ENCODE assay signal across 9 mouse cellular contexts in genomic region chr6:115727108-115727507, GRCm38 (mm10). TPM values are rescaled to one million over a fixed set of nuclear protein-coding genes. Genes with fewer than 3 reads are reported as not detected.
A peak's percentile ranks its signal among the peaks of the same experiment; 100 is the strongest.
DNase-seq lines count a peak whose midpoint lies in the region; TF ChIP-seq lines count a peak whose summit lies in the region.
"Had no signal": no experiment of that assay in that cellular context is flagged by ENCODE, and none has a peak within 500 bp of the region (broad histone marks: within the 10 kb centered on the region; RNA-seq: fewer than 3 reads in every experiment).

No protein-coding gene starts in this region.

- no peaks in the 10 kb centered on the region for H3K27me3 ChIP-seq in heart, embryonic 10.5 days (ENCODE audit: insufficient read depth, poor library complexity, severe bottlenecking)
- no peaks in the 10 kb centered on the region for H3K27me3 ChIP-seq in limb, embryonic 10.5 days (ENCODE audit: low read depth, poor library complexity, severe bottlenecking)

- no peak overlapping the region for H3K27ac ChIP-seq in heart, embryonic 10.5 days
- no peak overlapping the region for H3K27ac ChIP-seq in embryonic fibroblast, embryonic 13.5 days (ENCODE audit: insufficient read depth, low read length)
- H3K27ac ChIP-seq in limb, embryonic 10.5 days = no peak overlapping the region

- intact Hi-C loops in heart, postnatal 10 days (cut with DNase I) = loop anchor here (2.0 kb wide), 1 partner anchor 76 kb away; no protein-coding TSS in a partner anchor

- peak; percentile 77; the same call in 1 of the 2 replicates for TF ChIP-seq CTCF in embryonic fibroblast, embryonic 13.5 days (IDR thresholded peaks at IDR 0.05; ENCODE audit: borderline replicate concordance, insufficient read depth, low read length)

- no peak overlapping the region for H3K4me3 ChIP-seq in heart, embryonic 10.5 days
- no peak overlapping the region for H3K4me3 ChIP-seq in embryonic fibroblast, embryonic 13.5 days (ENCODE audit: insufficient read depth, low read length)
- no peak overlapping the region for H3K4me3 ChIP-seq in limb, embryonic 10.5 days
- H3K4me3 ChIP-seq: megakaryocyte, embryonic 14.5 days had no signal

- H3K36me3 ChIP-seq in heart, embryonic 10.5 days = no peaks in the 10 kb centered on the region
- no peaks in the 10 kb centered on the region for H3K36me3 ChIP-seq in limb, embryonic 10.5 days

- no peaks in the 10 kb centered on the region for H3K9me3 ChIP-seq in heart, embryonic 10.5 days
- no peaks in the 10 kb centered on the region for H3K9me3 ChIP-seq in limb, embryonic 10.5 days (replicated peaks)

- WGBS in heart, embryonic 10.5 days = 79% methylated on average over 1 of the region's 1 CpGs
- whole genome bisulfite sequencing in limb, embryonic 10.5 days = 87% methylated on average over 1 of the region's 1 CpGs

- TF ChIP-seq POLR2A in embryonic fibroblast, embryonic 13.5 days (IDR thresholded peaks at IDR 0.05; ENCODE audit: low read depth, low read length) = no peak

- H3K4me1 ChIP-seq in heart, embryonic 10.5 days = peaks cover 16% of the 10 kb centered on the region
- no peaks in the 10 kb centered on the region; the same call in 1 of the 2 replicates for H3K4me1 ChIP-seq in embryonic fibroblast, embryonic 13.5 days (ENCODE audit: control insufficient read depth, insufficient read depth, low read length)
- 0 out of 2 replicates have a peak, but pooled peaks cover 10% of the 10 kb centered on the region for H3K4me1 ChIP-seq in limb, embryonic 10.5 days

- DNase-seq in heart, postnatal 10 days = peak; percentile 47 to 68
- no peak for DNase-seq in heart, embryonic 10.5 days (ENCODE audit: low spot score)
- DNase-seq in CD8-positive naive resting alpha-beta T cell, adult 2 months (ENCODE audit: low read depth in 2 of 2, low spot score in 2 of 2) = peak; percentile 39 to 53
- DNase-seq in adrenal gland, postnatal 14 days = peak; percentile 70
- peak; percentile 64 for DNase-seq in limb, embryonic 10.5 days (ENCODE audit: low spot score)
- DNase-seq in retina, embryonic 14.5 days (ENCODE audit: low spot score) = peak; percentile 67
- no peak for DNase-seq in Muller cell, postnatal 12 days (ENCODE audit: inconsistent ontology term)

RNA-seq across cellular contexts. Expression of gene Tmem40, which starts 35.1 kb away (rescaled TPM):
- total RNA-seq in heart, postnatal 10 days (2021) = under 1 TPM; 0.60 TPM
- polyA plus RNA-seq in heart, embryonic 10.5 days (2016; fragmentation: Nextera tagmentation; extraction: Ambion mirVana) = 2.8 and 3.3 TPM in 2 replicates
- total RNA-seq in adrenal gland, postnatal 14 days (2021) = 0.37 and 0.49 TPM in 2 replicates
- 1.6 and 2.0 TPM in 2 replicates for polyA plus RNA-seq in embryonic fibroblast, embryonic 13.5 days (2011; ENCODE audit: insufficient read length, low read depth, missing spikeins)
- polyA plus RNA-seq in limb, embryonic 10.5 days (2016; fragmentation: Nextera tagmentation; extraction: Ambion mirVana) = 0.95 and 1.8 TPM in 2 replicates

RNA-seq across cellular contexts. Expression of gene Cand2, which starts 47.2 kb away (rescaled TPM):
- total RNA-seq in heart, postnatal 10 days (2021) = 10 to 100 TPM; 73.0 to 87.4 TPM
- 60.0 and 73.9 TPM in 2 replicates for polyA plus RNA-seq in heart, embryonic 10.5 days (2016; fragmentation: Nextera tagmentation; extraction: Ambion mirVana)
- total RNA-seq in adrenal gland, postnatal 14 days (2021) = 8.7 and 9.1 TPM in 2 replicates
- 12.0 and 12.3 TPM in 2 replicates for polyA plus RNA-seq in embryonic fibroblast, embryonic 13.5 days (2011; ENCODE audit: insufficient read length, low read depth, missing spikeins)
- 73.1 and 88.1 TPM in 2 replicates for polyA plus RNA-seq in limb, embryonic 10.5 days (2016; fragmentation: Nextera tagmentation; extraction: Ambion mirVana)

RNA-seq across cellular contexts. Expression of gene Raf1, which starts 50.7 kb away (rescaled TPM):
- 100 to 1,000 TPM; 111 to 119 TPM for total RNA-seq in heart, postnatal 10 days (2021)
- polyA plus RNA-seq in heart, embryonic 10.5 days (2016; fragmentation: Nextera tagmentation; extraction: Ambion mirVana) = 94.0 and 101 TPM in 2 replicates
- total RNA-seq in adrenal gland, postnatal 14 days (2021) = 97.4 and 101 TPM in 2 replicates
- polyA plus RNA-seq in embryonic fibroblast, embryonic 13.5 days (2011; ENCODE audit: insufficient read length, low read depth, missing spikeins) = 60.5 and 69.8 TPM in 2 replicates
- polyA plus RNA-seq in limb, embryonic 10.5 days (2016; fragmentation: Nextera tagmentation; extraction: Ambion mirVana) = 121 TPM in 2 replicates

Comparison
In these comparisons a context has a peak if more than half of its experiments do, and no peak if none do; other contexts are left out.
1. DNase-seq: peak in heart, postnatal 10 days (2 of 2), CD8-positive naive resting alpha-beta T cell, adult 2 months (2 of 2), adrenal gland, postnatal 14 days (single experiment), limb, embryonic 10.5 days (single experiment) and retina, embryonic 14.5 days (single experiment); none in heart, embryonic 10.5 days (single experiment) and Muller cell, postnatal 12 days (single experiment).